ENCODE assay signal across 31 mouse cellular contexts in genomic region chr3:50851083-50851637, GRCm38 (mm10).
DNase-seq lines count a peak whose midpoint lies in the region; ATAC-seq and TF ChIP-seq lines count a peak whose summit lies in the region.
"Had no signal": no experiment of that assay in that cellular context is flagged by ENCODE, and none has a peak within 500 bp of the region (broad histone marks: within the 10 kb centered on the region; RNA-seq: fewer than 3 reads in every experiment).

No protein-coding gene starts in this region.

- intact Hi-C loops in heart, postnatal 36 days (cut with DNase I), result no loop called here

- no peak overlapping the region for H3K27ac ChIP-seq in hindbrain, embryonic 16.5 days (ENCODE audit: low read depth, low read length)
- no peak overlapping the region for H3K27ac ChIP-seq in hindbrain, embryonic 12.5 days
- no peak overlapping the region for H3K27ac ChIP-seq in neural tube, embryonic 13.5 days (replicated peaks)
- H3K27ac ChIP-seq in neural tube, embryonic 15.5 days (replicated peaks), result no peak overlapping the region
- H3K27ac ChIP-seq in forebrain, postnatal 0 days (ENCODE audit: low read depth, low read length), result no peak overlapping the region
- H3K27ac ChIP-seq: limb, embryonic 10.5 days; limb, embryonic 15.5 days; liver, embryonic 13.5 days; stomach, postnatal 0 days had no signal

- 63% methylated on average over 5 of the region's 5 CpGs for WGBS in hindbrain, embryonic 16.5 days
- 77% methylated on average over 5 of the region's 5 CpGs for WGBS in hindbrain, embryonic 12.5 days
- 69% methylated on average over 5 of the region's 5 CpGs for WGBS in neural tube, embryonic 13.5 days
- 61% methylated on average over 5 of the region's 5 CpGs for WGBS in neural tube, embryonic 15.5 days
- WGBS in forebrain, postnatal 0 days, result 56% methylated on average over 5 of the region's 5 CpGs

- H3K4me1 ChIP-seq in hindbrain, embryonic 16.5 days (ENCODE audit: control insufficient read depth, insufficient read depth, low read depth, low read length), result no peaks in the 10 kb centered on the region
- no peaks in the 10 kb centered on the region for H3K4me1 ChIP-seq in hindbrain, embryonic 12.5 days
- H3K4me1 ChIP-seq in neural tube, embryonic 13.5 days (replicated peaks), result no peaks in the 10 kb centered on the region; the same call in 1 of the 2 replicates
- 0 out of 2 replicates have a peak, but pooled peaks cover 4% of the 10 kb centered on the region for H3K4me1 ChIP-seq in neural tube, embryonic 15.5 days
- H3K4me1 ChIP-seq in forebrain, postnatal 0 days (ENCODE audit: insufficient read depth), result no peaks in the 10 kb centered on the region
- H3K4me1 ChIP-seq: limb, embryonic 10.5 days; limb, embryonic 15.5 days; liver, embryonic 13.5 days; megakaryocyte, embryonic 14.5 days had no signal

- TF ChIP-seq CTCF in forebrain, postnatal 0 days (IDR thresholded peaks at IDR 0.05; ENCODE audit: low read depth), result no peak

- no peaks in the 10 kb centered on the region for H3K36me3 ChIP-seq in hindbrain, embryonic 16.5 days (ENCODE audit: control insufficient read depth, insufficient read depth, low read length)
- no peaks in the 10 kb centered on the region for H3K36me3 ChIP-seq in hindbrain, embryonic 12.5 days
- H3K36me3 ChIP-seq in neural tube, embryonic 13.5 days, result no peaks in the 10 kb centered on the region
- H3K36me3 ChIP-seq in neural tube, embryonic 15.5 days, result no peaks in the 10 kb centered on the region
- H3K36me3 ChIP-seq in forebrain, postnatal 0 days (ENCODE audit: insufficient read depth), result no peaks in the 10 kb centered on the region
- H3K36me3 ChIP-seq: G1E; limb, embryonic 10.5 days; limb, embryonic 15.5 days; liver, embryonic 13.5 days had no signal

- no peaks in the 10 kb centered on the region for H3K9me3 ChIP-seq in hindbrain, embryonic 16.5 days (ENCODE audit: control insufficient read depth, low read length)
- H3K9me3 ChIP-seq in hindbrain, embryonic 12.5 days (replicated peaks), result no peaks in the 10 kb centered on the region
- H3K9me3 ChIP-seq in neural tube, embryonic 13.5 days, result no peaks in the 10 kb centered on the region
- no peaks in the 10 kb centered on the region for H3K9me3 ChIP-seq in neural tube, embryonic 15.5 days (replicated peaks)
- H3K9me3 ChIP-seq in forebrain, postnatal 0 days (ENCODE audit: low read length), result no peaks in the 10 kb centered on the region
- H3K9me3 ChIP-seq: limb, embryonic 10.5 days; limb, embryonic 15.5 days; liver, embryonic 13.5 days; megakaryocyte, embryonic 14.5 days had no signal

- H3K9ac ChIP-seq in hindbrain, embryonic 16.5 days (ENCODE audit: low read depth, low read length), result no peak overlapping the region
- H3K9ac ChIP-seq in hindbrain, embryonic 12.5 days, result no peak overlapping the region
- no peak overlapping the region for H3K9ac ChIP-seq in neural tube, embryonic 13.5 days
- no peak overlapping the region for H3K9ac ChIP-seq in neural tube, embryonic 15.5 days (replicated peaks)
- H3K9ac ChIP-seq in forebrain, postnatal 0 days, result no peak overlapping the region
- H3K9ac ChIP-seq: limb, embryonic 15.5 days; liver, embryonic 13.5 days had no signal

- no peak overlapping the region for H3K4me2 ChIP-seq in hindbrain, embryonic 16.5 days (ENCODE audit: low read length)
- H3K4me2 ChIP-seq in hindbrain, embryonic 12.5 days (replicated peaks), result no peak overlapping the region
- no peak overlapping the region for H3K4me2 ChIP-seq in neural tube, embryonic 13.5 days
- no peak overlapping the region for H3K4me2 ChIP-seq in neural tube, embryonic 15.5 days
- H3K4me2 ChIP-seq in forebrain, postnatal 0 days (ENCODE audit: low read depth), result no peak overlapping the region
- H3K4me2 ChIP-seq: heart, embryonic 11.5 days; limb, embryonic 15.5 days; liver, embryonic 13.5 days had no signal

- peak; percentile 14 to 21 for DNase-seq in cerebellum, postnatal 14 days
- DNase-seq in cerebellum, adult 8-10 months, result no peak
- peak; percentile 20 for DNase-seq in forebrain, postnatal 0 days
- DNase-seq in heart, postnatal 36 days, result no peak
- DNase-seq: adrenal gland, postnatal 10 days; cerebellum, adult 9-10 months; gastrocnemius, postnatal 25 days; heart, postnatal 4 days; kidney, adult 9 months; kidney, postnatal 10 days; layer of hippocampus, postnatal 36 days; liver, embryonic 13.5 days; lung, adult 18-20 months; lung, postnatal 4 days; right cerebral cortex, postnatal 4 days; thymus, adult 18-20 months; thymus, postnatal 25 days had no signal

- H3K4me3 ChIP-seq in hindbrain, embryonic 16.5 days (ENCODE audit: low read length), result no peak overlapping the region
- H3K4me3 ChIP-seq in hindbrain, embryonic 12.5 days, result no peak overlapping the region
- H3K4me3 ChIP-seq in neural tube, embryonic 13.5 days, result no peak overlapping the region
- H3K4me3 ChIP-seq in neural tube, embryonic 15.5 days (replicated peaks), result no peak overlapping the region
- no peak overlapping the region for H3K4me3 ChIP-seq in forebrain, postnatal 0 days (ENCODE audit: low read depth, low read length)
- H3K4me3 ChIP-seq: erythroblast, embryonic 14.5 days; limb, embryonic 10.5 days; limb, embryonic 15.5 days; liver, embryonic 13.5 days; megakaryocyte, embryonic 14.5 days had no signal

- ATAC-seq in hindbrain, embryonic 16.5 days, result peak; percentile 42; the same call in 1 of the 2 replicates
- ATAC-seq in hindbrain, embryonic 12.5 days (ENCODE audit: low FRiP score), result no peak
- ATAC-seq in neural tube, embryonic 13.5 days (ENCODE audit: low read depth), result peak; percentile 52
- no peak for ATAC-seq in neural tube, embryonic 15.5 days (ENCODE audit: low FRiP score)
- ATAC-seq in forebrain, postnatal 0 days, result 0 out of 2 replicates have a peak, but pooled peaks have one; percentile 27
- ATAC-seq: intestine, postnatal 0 days; lung, postnatal 0 days; Patski had no signal

- no peaks in the 10 kb centered on the region for H3K27me3 ChIP-seq in hindbrain, embryonic 16.5 days (replicated peaks; ENCODE audit: control insufficient read depth, insufficient read depth, low read length)
- H3K27me3 ChIP-seq in hindbrain, embryonic 12.5 days, result no peaks in the 10 kb centered on the region
- no peaks in the 10 kb centered on the region for H3K27me3 ChIP-seq in neural tube, embryonic 13.5 days
- H3K27me3 ChIP-seq in neural tube, embryonic 15.5 days (replicated peaks), result no peaks in the 10 kb centered on the region
- H3K27me3 ChIP-seq in forebrain, postnatal 0 days (ENCODE audit: insufficient read depth, low read length), result no peaks in the 10 kb centered on the region
- H3K27me3 ChIP-seq: limb, embryonic 15.5 days; liver, embryonic 13.5 days; megakaryocyte, embryonic 14.5 days had no signal

Comparison
In these comparisons a context has a peak if more than half of its experiments do, and no peak if none do; other contexts are left out.
1. DNase-seq: peak in cerebellum, postnatal 14 days (2 of 2) and forebrain, postnatal 0 days (single experiment); none in cerebellum, adult 8-10 months (single experiment) and heart, postnatal 36 days (0 of 2).
2. ATAC-seq: peak in hindbrain, embryonic 16.5 days (single experiment), neural tube, embryonic 13.5 days (single experiment) and forebrain, postnatal 0 days (single experiment); none in hindbrain, embryonic 12.5 days (single experiment) and neural tube, embryonic 15.5 days (single experiment).